Mouse (Mus musculus) heart, adult 2 months (tissue): ENCODE data around the gene 4930469K13Rik. TPM values are rescaled to one million over a fixed set of nuclear protein-coding genes. Genes with fewer than 3 reads are reported as not detected.

Source experiments
- DNase-seq, 2 experiments: peaks; one replicate each; pipeline ENCODE4 v3.0.0; 2021
- H3K27ac ChIP-seq: fragments of 200-600 bp; 2 replicates; pipeline ENCODE4 v1.8.1; 2022
- H3K27me3 ChIP-seq: fragments of 200-500 bp; 2 replicates; pipeline ENCODE4 v1.6.1; 2012; ENCODE audit warnings: mild to moderate bottlenecking, low read length, inconsistent platforms, mixed read lengths; ENCODE audit not compliant: control insufficient read depth, insufficient read depth
- H3K36me3 ChIP-seq: fragments of 200-500 bp; 2 replicates; pipeline ENCODE4 v1.6.1; 2012; ENCODE audit warnings: low read length, inconsistent platforms; ENCODE audit not compliant: control insufficient read depth, insufficient read depth
- H3K4me1 ChIP-seq: fragments of 200-500 bp; 2 replicates; pipeline ENCODE4 v1.6.1; 2011; ENCODE audit warnings: low read length; ENCODE audit not compliant: control insufficient read depth, insufficient read depth
- H3K4me3 ChIP-seq: fragments of 200-600 bp; 2 replicates; pipeline ENCODE4 v1.8.1; 2022
- H3K79me2 ChIP-seq: fragments of 200-500 bp; replicated peaks from 2 replicates; pipeline ENCODE4 v1.6.1; 2012; ENCODE audit warnings: mild to moderate bottlenecking, inconsistent platforms, low read length, moderate library complexity, mixed read lengths; ENCODE audit not compliant: control insufficient read depth, insufficient read depth
- H3K9ac ChIP-seq: fragments of 200-500 bp; 2 replicates; pipeline ENCODE4 v1.6.1; 2012; ENCODE audit warnings: low read depth, mild to moderate bottlenecking, control low read depth, inconsistent platforms, low read length, mixed read lengths
- CTCF ChIP-seq: fragments of 200-600 bp; IDR thresholded peaks from 2 replicates; pipeline ENCODE4 v1.8.1; 2022; ENCODE audit warnings: antibody characterized with exemption, mild to moderate bottlenecking, moderate library complexity
- EP300 ChIP-seq: fragments of 200-500 bp; IDR thresholded peaks from 2 replicates; pipeline ENCODE4 v1.6.1; 2011; ENCODE audit warnings: low read depth, low read length, control low read depth; ENCODE audit not compliant: insufficient read depth
- POLR2A ChIP-seq: fragments of 200-500 bp; IDR thresholded peaks from 2 replicates; pipeline ENCODE4 v1.6.1; 2011; ENCODE audit warnings: mild to moderate bottlenecking, low read depth, low read length, control low read depth; ENCODE audit not compliant: insufficient read depth
- WGBS: fragments of 180-500 bp; shearing (Covaris S2); methylation state at CpG from one replicate; pipeline ENCODE4 v1.1.7; 2018; 5-methylcytosine and 5-hydroxymethylcytosine counted together
- intact Hi-C: fragments of 180-260 bp; cut with DNase I; formaldehyde crosslinking; loops from one replicate; pipeline ENCODE4 v1.15.1; 2025
- polyA plus RNA-seq: library from polyadenylated mRNA; depleted of rRNA; stranded (reverse); fragments of >200 nt; gene quantifications from 2 replicates; pipeline ENCODE4 v1.2.3, GENCODE M21; 2012
- total RNA-seq, 2 experiments: library from RNA; stranded (reverse); gene quantifications; 2 replicates each; pipeline ENCODE4 v1.2.3; 2021

Gene 4930469K13Rik
- total and polyA plus RNA-seq, 3 experiments = not detected

DNA sequence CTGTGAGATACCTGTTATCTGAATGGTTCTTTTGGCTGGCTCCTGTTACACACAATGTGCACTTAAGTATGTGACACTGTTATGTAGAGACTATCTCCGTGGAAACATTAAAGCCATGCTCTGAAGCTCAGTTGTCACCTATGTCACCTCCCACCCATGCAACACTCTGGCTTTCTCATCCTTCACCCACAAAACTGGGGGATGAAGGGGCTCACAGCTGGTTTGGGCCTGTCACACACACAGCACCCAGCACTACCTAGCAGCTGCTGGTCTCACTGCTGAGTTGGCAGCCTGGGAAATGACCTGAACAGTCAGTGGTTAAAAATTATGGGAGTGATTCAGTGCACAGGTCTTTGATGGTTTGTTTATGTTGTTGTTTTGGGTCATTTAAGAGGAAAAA, 48.3 kb downstream of the 4930469K13Rik start:
- no peak for DNase-seq
- no peaks in the 10 kb centered on the region for H3K4me1 ChIP-seq
- 65% methylated on average over 1 of the region's 1 CpGs for WGBS

DNA sequence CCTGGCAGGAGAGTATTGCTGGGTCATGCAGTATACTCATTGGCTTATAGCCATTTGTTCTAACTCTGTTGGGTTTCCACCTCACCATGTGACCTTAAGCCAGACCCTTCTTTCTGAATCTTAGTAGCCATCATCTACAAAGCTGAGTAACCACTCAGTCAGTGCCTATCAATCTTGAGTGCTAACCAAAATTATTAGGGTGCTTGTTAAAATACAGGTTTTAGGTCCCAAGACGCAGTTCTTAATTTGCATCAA, 49.3 kb downstream of the 4930469K13Rik start:
- Histone ChIP-seq H3K9ac (no peak overlapping the region), H3K4me3 (no peak overlapping the region), H3K36me3 (no peaks in the 10 kb centered on the region), H3K79me2 (no peaks in the 10 kb centered on the region), H3K27me3 (no peaks in the 10 kb centered on the region), H3K4me1 (no peaks in the 10 kb centered on the region), H3K27ac (no peak overlapping the region)
- TF ChIP-seq POLR2A (no peak), EP300 (no peak), CTCF (no peak)
- intact Hi-C loops = no loop called here
- WGBS = 91% methylated on average over 1 of the region's 1 CpGs
- DNase-seq = no peak

More for the DNA sequence above, 48.3 kb downstream of the 4930469K13Rik start:
- TF ChIP-seq EP300 (no peak), POLR2A (no peak), CTCF (no peak)
- no peaks in the 10 kb centered on the region for H3K79me2 ChIP-seq
- no peak overlapping the region for H3K4me3 ChIP-seq
- no peaks in the 10 kb centered on the region for H3K27me3 ChIP-seq
- H3K36me3 ChIP-seq = no peaks in the 10 kb centered on the region
- no peak overlapping the region for H3K27ac ChIP-seq
- no peak overlapping the region for H3K9ac ChIP-seq
- intact Hi-C loops = no loop called here

DNA sequence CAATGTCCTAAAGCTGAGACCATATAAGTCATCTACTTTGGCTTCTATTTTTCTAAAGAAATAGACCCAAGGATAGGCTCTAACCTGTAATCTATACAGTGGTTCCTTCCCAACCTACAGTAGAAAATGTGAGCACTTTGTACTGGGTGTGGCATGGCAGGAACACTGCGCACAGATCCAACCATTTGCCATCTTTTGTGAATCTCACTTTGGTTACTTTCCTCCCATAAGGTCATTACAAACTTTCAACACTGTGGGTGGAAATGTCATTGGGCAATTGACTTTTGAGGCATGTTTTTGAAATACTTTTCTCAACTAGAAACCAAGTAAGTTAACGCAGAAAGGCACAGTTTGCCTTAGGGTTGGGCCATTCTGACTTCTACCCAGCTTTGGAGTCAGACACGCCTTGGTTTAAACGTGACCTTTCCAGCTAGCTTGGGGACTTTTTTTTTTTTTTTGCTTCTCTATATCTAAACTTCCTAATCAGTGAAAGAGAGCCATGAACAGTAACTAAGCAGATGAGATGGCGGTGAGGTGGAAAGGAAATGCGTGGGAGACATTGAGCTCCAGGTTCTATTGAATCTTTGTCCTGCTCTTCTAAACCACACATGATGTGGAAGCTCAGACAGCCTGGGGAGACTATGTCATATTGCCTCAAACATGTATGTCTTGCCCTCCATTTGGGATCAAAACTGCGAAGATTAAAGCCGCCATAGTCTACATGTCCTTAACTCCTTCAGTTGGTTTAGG, 49.8 kb downstream of the 4930469K13Rik start:
- intact Hi-C loops = no loop called here
- DNase-seq = no peak
- Histone ChIP-seq H3K27ac (no peak overlapping the region), H3K4me3 (no peak overlapping the region), H3K79me2 (no peaks in the 10 kb centered on the region), H3K36me3 (no peaks in the 10 kb centered on the region), H3K4me1 (no peaks in the 10 kb centered on the region), H3K9ac (no peak overlapping the region), H3K27me3 (no peaks in the 10 kb centered on the region)
- 80% methylated on average over 8 of the region's 8 CpGs for WGBS
- TF ChIP-seq POLR2A (no peak), CTCF (no peak), EP300 (no peak)

DNA sequence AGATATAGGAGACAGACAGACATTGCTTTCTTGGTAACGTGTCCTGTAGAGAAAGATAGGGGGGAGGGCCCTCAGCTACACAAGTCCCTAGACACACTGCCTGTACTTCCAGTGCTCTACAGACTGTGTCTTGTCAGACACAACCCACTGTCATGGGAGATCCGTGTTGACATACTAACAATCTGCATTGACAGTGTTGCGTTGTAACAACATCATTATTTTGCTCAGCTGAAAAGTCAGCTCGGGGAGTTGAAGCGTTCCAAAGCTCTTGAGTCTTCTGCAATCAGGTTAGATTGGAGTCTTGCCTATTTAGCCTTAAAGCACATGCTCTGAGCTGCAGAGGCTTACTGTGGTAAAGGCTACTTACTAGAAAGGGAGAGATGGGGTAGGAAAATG, 50.8 kb downstream of the 4930469K13Rik start:
- no peaks in the 10 kb centered on the region for H3K36me3 ChIP-seq
- intact Hi-C loops = no loop called here
- H3K27ac ChIP-seq = peak overlapping the region; percentile 41
- H3K4me1 ChIP-seq = no peaks in the 10 kb centered on the region
- 68% methylated on average over 5 of the region's 5 CpGs for WGBS
- no peak for DNase-seq
- peak overlapping the region; percentile 20; the same call in 1 of the 2 replicates for H3K4me3 ChIP-seq
- peak overlapping the region; percentile 52 for H3K9ac ChIP-seq
- TF ChIP-seq CTCF (no peak), POLR2A (no peak), EP300 (no peak)
- H3K27me3 ChIP-seq = no peaks in the 10 kb centered on the region
- H3K79me2 ChIP-seq = no peaks in the 10 kb centered on the region

DNA sequence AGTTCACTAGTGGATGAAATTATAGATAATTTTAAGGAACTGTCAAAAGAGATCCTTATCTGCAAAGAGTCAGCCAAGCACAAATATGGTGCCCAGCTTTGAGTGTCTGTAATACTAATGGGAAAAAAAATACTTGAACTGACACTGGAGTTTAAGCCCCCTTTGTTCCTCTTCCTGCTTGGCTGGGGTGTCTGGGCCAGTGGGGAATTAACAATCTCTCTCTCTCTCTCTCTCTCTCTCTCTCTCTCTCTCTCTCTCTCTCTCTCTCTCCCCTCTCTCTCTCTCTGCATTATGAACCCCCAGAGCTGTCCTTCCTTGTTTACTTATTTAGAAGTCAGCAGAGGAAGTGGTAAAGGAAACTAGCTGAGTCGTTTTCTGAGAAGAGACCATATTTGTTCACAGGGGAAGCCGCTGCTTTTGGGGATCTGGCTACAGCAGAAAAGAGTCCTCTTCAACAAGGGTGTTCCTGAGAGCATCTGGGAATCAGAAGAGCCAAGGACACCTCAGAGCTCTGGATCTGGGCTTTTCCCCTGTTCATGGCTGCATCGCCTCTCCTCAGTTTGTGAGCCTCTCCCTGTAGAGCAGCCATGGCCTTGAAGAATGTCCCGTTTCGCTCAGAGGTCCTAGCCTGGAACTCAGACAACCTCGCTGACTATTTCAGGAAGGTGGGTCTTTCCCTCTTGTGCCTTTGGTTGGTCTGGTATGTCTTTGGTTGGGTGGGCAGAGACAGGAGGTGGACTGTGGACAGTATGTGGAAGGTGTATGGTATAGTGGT, 51.4 kb downstream of the 4930469K13Rik start, which contains the start of gene Lcp2:
Lcp2 (plus strand) TSS at position 154 of the 775 bp plus-strand sequence.
- peak; percentile 14 to 26 for DNase-seq

DNA sequence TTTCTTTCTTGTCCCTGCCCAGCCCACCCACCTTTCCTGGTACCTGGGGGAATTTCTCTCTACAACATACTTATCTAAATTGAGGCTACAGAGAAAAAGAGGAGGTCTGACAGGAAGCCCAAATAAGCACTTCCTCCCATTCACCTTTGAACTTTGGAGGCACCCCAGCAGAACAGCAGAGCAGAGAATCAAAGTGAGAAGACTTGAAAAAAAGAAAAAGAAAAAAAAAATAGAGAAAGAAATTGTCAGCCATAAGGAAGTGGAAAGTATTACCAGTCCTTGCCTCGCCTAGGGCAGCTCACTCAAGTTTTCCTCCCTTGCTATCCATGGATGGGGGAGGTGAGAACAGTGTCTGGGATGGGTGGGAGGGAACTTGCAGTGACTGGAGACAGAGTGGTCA, 55.5 kb downstream of the 4930469K13Rik start:
- WGBS = 20% methylated on average over 1 of the region's 1 CpGs
- no peak for DNase-seq
- H3K36me3 ChIP-seq = no peaks in the 10 kb centered on the region
- intact Hi-C loops = no loop called here
- TF ChIP-seq EP300 (no peak), POLR2A (no peak), CTCF (no peak)
- H3K4me3 ChIP-seq = no peak overlapping the region
- no peak overlapping the region for H3K9ac ChIP-seq
- H3K4me1 ChIP-seq = no peaks in the 10 kb centered on the region
- no peaks in the 10 kb centered on the region for H3K79me2 ChIP-seq
- no peaks in the 10 kb centered on the region for H3K27me3 ChIP-seq
- no peak overlapping the region for H3K27ac ChIP-seq

More for the DNA sequence above, 51.4 kb downstream of the 4930469K13Rik start, which contains the start of gene Lcp2:
- intact Hi-C loops = no loop called here
- Histone ChIP-seq H3K4me1 (no peaks in the 10 kb centered on the region), H3K79me2 (no peaks in the 10 kb centered on the region), H3K27ac (peak within 1 kb of the TSS; percentile 41), H3K36me3 (no peaks in the 10 kb centered on the region), H3K27me3 (no peaks in the 10 kb centered on the region), H3K4me3 (peak within 1 kb of the TSS; percentile 20; the same call in 1 of the 2 replicates), H3K9ac (peak within 1 kb of the TSS; percentile 52)
- TF ChIP-seq CTCF (no peak), EP300 (no peak), POLR2A (no peak)
- WGBS = 62% methylated on average over 6 of the region's 6 CpGs
